In the genomic region with DNA sequence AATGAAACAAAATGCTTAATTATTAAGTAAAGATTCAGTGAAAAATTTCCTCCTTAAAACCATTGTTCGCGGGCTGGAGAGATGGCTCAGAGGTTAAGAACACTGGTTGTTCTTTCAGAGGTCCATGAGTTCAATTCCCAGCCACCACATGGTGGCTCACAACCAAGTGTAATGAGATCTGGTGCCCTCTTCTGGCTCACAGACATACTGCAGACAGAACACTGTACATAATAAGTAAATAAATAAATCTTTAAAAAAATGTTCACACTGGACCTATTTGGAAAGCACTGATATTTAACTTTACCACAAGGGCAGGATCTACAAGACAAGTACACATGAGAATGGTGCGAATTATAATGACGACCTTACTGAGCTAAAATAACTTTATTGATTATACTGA, we compare ENCODE assay signal across 8 mouse cellular contexts. TPM values are rescaled to one million over a fixed set of nuclear protein-coding genes. Genes with fewer than 3 reads are reported as not detected.
DNase-seq lines count a peak whose midpoint lies in the region; ATAC-seq and TF ChIP-seq lines count a peak whose summit lies in the region.

No protein-coding gene starts in this region.

- no peak for DNase-seq in heart, embryonic 10.5 days (ENCODE audit: low spot score)
- no peak for DNase-seq in heart, adult 18-20 months
- DNase-seq in ES-CJ7 (ENCODE audit: low read depth, low spot score) = peak; percentile 89
- no peak for DNase-seq in intestine, embryonic 14.5 days (ENCODE audit: low spot score)
- peak; percentile 48 for DNase-seq in lung, postnatal 0 days (ENCODE audit: low spot score)
- DNase-seq in thymus, postnatal 0 days (ENCODE audit: low spot score) = peak; percentile 51
- DNase-seq in spleen, adult 12 weeks (ENCODE audit: low spot score) = no peak

- no peak overlapping the region for H3K9ac ChIP-seq in embryonic facial prominence, embryonic 13.5 days
- H3K9ac ChIP-seq in intestine, embryonic 14.5 days (ENCODE audit: low read length) = peak overlapping the region; percentile 85; the same call in 1 of the 2 replicates
- H3K9ac ChIP-seq in lung, postnatal 0 days (replicated peaks; ENCODE audit: low read depth) = no peak overlapping the region

- peak overlapping the region; percentile 76 for H3K4me2 ChIP-seq in embryonic facial prominence, embryonic 13.5 days
- peak overlapping the region; percentile 81 for H3K4me2 ChIP-seq in intestine, embryonic 14.5 days (ENCODE audit: low read length)
- peak overlapping the region; percentile 83 for H3K4me2 ChIP-seq in lung, postnatal 0 days (replicated peaks; ENCODE audit: low read depth, low read length)

- peaks cover 5% of the 10 kb centered on the region for H3K36me3 ChIP-seq in heart, embryonic 10.5 days
- no peaks in the 10 kb centered on the region for H3K36me3 ChIP-seq in embryonic facial prominence, embryonic 13.5 days
- H3K36me3 ChIP-seq in intestine, embryonic 14.5 days (ENCODE audit: control insufficient read depth, insufficient read depth, low read length) = no peaks in the 10 kb centered on the region
- H3K36me3 ChIP-seq in lung, postnatal 0 days (ENCODE audit: insufficient read depth, low read length) = no peaks in the 10 kb centered on the region

- H3K9me3 ChIP-seq in heart, embryonic 10.5 days = no peaks in the 10 kb centered on the region
- H3K9me3 ChIP-seq in embryonic facial prominence, embryonic 13.5 days = no peaks in the 10 kb centered on the region
- H3K9me3 ChIP-seq in intestine, embryonic 14.5 days (ENCODE audit: control insufficient read depth, low read length) = no peaks in the 10 kb centered on the region
- no peaks in the 10 kb centered on the region for H3K9me3 ChIP-seq in lung, postnatal 0 days (ENCODE audit: low read length)

- no peak overlapping the region for H3K27ac ChIP-seq in heart, embryonic 10.5 days
- H3K27ac ChIP-seq in embryonic facial prominence, embryonic 13.5 days = no peak overlapping the region
- H3K27ac ChIP-seq in intestine, embryonic 14.5 days (ENCODE audit: low read depth) = no peak overlapping the region
- H3K27ac ChIP-seq in lung, postnatal 0 days (ENCODE audit: low read length) = no peak overlapping the region

- no peaks in the 10 kb centered on the region for H3K27me3 ChIP-seq in heart, embryonic 10.5 days (ENCODE audit: insufficient read depth, poor library complexity, severe bottlenecking)
- H3K27me3 ChIP-seq in embryonic facial prominence, embryonic 13.5 days = no peaks in the 10 kb centered on the region
- H3K27me3 ChIP-seq in intestine, embryonic 14.5 days (replicated peaks; ENCODE audit: control insufficient read depth, insufficient read depth, low read length) = no peaks in the 10 kb centered on the region
- H3K27me3 ChIP-seq in lung, postnatal 0 days (replicated peaks; ENCODE audit: insufficient read depth, low read length) = no peaks in the 10 kb centered on the region

- WGBS in heart, embryonic 10.5 days = 36% methylated on average over 4 of the region's 4 CpGs
- WGBS in embryonic facial prominence, embryonic 13.5 days = 38% methylated on average over 4 of the region's 4 CpGs
- 39% methylated on average over 4 of the region's 4 CpGs for WGBS in intestine, embryonic 14.5 days
- 42% methylated on average over 4 of the region's 4 CpGs for WGBS in lung, postnatal 0 days

- peak; percentile 68 for TF ChIP-seq CTCF in lung, postnatal 0 days (IDR thresholded peaks at IDR 0.05)

- TF ChIP-seq EP300 in lung, postnatal 0 days (IDR thresholded peaks at IDR 0.05) = no peak

- H3K4me3 ChIP-seq in heart, embryonic 10.5 days = peak overlapping the region; percentile 95
- H3K4me3 ChIP-seq in embryonic facial prominence, embryonic 13.5 days = peak overlapping the region; percentile 97
- H3K4me3 ChIP-seq in intestine, embryonic 14.5 days (ENCODE audit: low read depth, low read length) = peak overlapping the region; percentile 86
- no peak overlapping the region for H3K4me3 ChIP-seq in lung, postnatal 0 days (ENCODE audit: low read depth, low read length)

- H3K4me1 ChIP-seq in heart, embryonic 10.5 days = peaks cover 7% of the 10 kb centered on the region
- peaks cover 13% of the 10 kb centered on the region for H3K4me1 ChIP-seq in embryonic facial prominence, embryonic 13.5 days
- peaks cover 11% of the 10 kb centered on the region for H3K4me1 ChIP-seq in intestine, embryonic 14.5 days (replicated peaks; ENCODE audit: control insufficient read depth, insufficient read depth, low read length)
- peaks cover 5% of the 10 kb centered on the region; the same call in 1 of the 2 replicates for H3K4me1 ChIP-seq in lung, postnatal 0 days (ENCODE audit: insufficient read depth, low read depth, low read length)

- no peak for ATAC-seq in embryonic facial prominence, embryonic 13.5 days (ENCODE audit: insufficient number of reproducible peaks, insufficient read depth, low FRiP score, low TSS enrichment, low read depth)
- ATAC-seq in intestine, embryonic 14.5 days (replicated peaks; ENCODE audit: low FRiP score, low TSS enrichment, low read depth) = no peak
- no peak for ATAC-seq in lung, postnatal 0 days

RNA-seq across cellular contexts. Expression of a gene that starts 0.7 kb away (rescaled TPM):
- polyA plus RNA-seq in heart, embryonic 10.5 days (2016; fragmentation: Nextera tagmentation; extraction: Ambion mirVana) = 241 and 269 TPM in 2 replicates
- 100 to 1,000 TPM; 523 to 589 TPM for total RNA-seq in heart, adult 18-20 months (2021)
- 156 and 158 TPM in 2 replicates for polyA plus RNA-seq in embryonic facial prominence, embryonic 13.5 days (2015; fragmentation: Nextera tagmentation; extraction: Ambion mirVana)
- 226 and 235 TPM in 2 replicates for polyA plus RNA-seq in intestine, embryonic 14.5 days (2014; fragmentation: Nextera tagmentation; extraction: Ambion mirVana)
- 126 and 140 TPM in 2 replicates for polyA plus RNA-seq in lung, postnatal 0 days (2015; fragmentation: Nextera tagmentation; extraction: Ambion mirVana)
- 163 and 168 TPM in 2 replicates for polyA plus RNA-seq in thymus, postnatal 0 days (2015; fragmentation: Nextera tagmentation; extraction: Ambion mirVana)

RNA-seq across cellular contexts. Expression of a gene that starts 26.0 kb away (rescaled TPM):
- polyA plus RNA-seq in heart, embryonic 10.5 days (2016; fragmentation: Nextera tagmentation; extraction: Ambion mirVana) = 0.01 and 0.05 TPM in 2 replicates
- under 1 TPM; 0.05 to 0.51 TPM for total RNA-seq in heart, adult 18-20 months (2021)
- not detected in 2 replicates for polyA plus RNA-seq in embryonic facial prominence, embryonic 13.5 days (2015; fragmentation: Nextera tagmentation; extraction: Ambion mirVana)
- 0.05 and 0.07 TPM in 2 replicates for polyA plus RNA-seq in intestine, embryonic 14.5 days (2014; fragmentation: Nextera tagmentation; extraction: Ambion mirVana)
- 0.95 and 1.0 TPM in 2 replicates for polyA plus RNA-seq in lung, postnatal 0 days (2015; fragmentation: Nextera tagmentation; extraction: Ambion mirVana)
- 0.05 and 0.06 TPM in 2 replicates for polyA plus RNA-seq in thymus, postnatal 0 days (2015; fragmentation: Nextera tagmentation; extraction: Ambion mirVana)

Comparison
In these comparisons a context has a peak if more than half of its experiments do, and no peak if none do; other contexts are left out.
1. DNase-seq: peak in ES-CJ7 (single experiment), lung, postnatal 0 days (single experiment) and thymus, postnatal 0 days (single experiment); none in heart, embryonic 10.5 days (single experiment), heart, adult 18-20 months (0 of 2), intestine, embryonic 14.5 days (single experiment) and spleen, adult 12 weeks (single experiment).
2. Peak in every context shown above with its lines, with median percentiles within 50 percentile points of each other: H3K4me2 ChIP-seq.